Mouse (Mus musculus) liver, adult 2 months (tissue): ENCODE data around the gene Ddx23.

Experiments used
- CTCF ChIP-seq: fragments of 200-500 bp; IDR thresholded peaks from 2 replicates; pipeline ENCODE4 v1.5.1; 2011; ENCODE audit warnings: low read depth, low read length, control low read depth
- POLR2A ChIP-seq: fragments of 200-500 bp; IDR thresholded peaks from 2 replicates; pipeline ENCODE4 v1.6.1; 2011; ENCODE audit warnings: low read length, control low read depth; ENCODE audit not compliant: insufficient read depth; ENCODE audit errors: extremely low read depth

DNA sequence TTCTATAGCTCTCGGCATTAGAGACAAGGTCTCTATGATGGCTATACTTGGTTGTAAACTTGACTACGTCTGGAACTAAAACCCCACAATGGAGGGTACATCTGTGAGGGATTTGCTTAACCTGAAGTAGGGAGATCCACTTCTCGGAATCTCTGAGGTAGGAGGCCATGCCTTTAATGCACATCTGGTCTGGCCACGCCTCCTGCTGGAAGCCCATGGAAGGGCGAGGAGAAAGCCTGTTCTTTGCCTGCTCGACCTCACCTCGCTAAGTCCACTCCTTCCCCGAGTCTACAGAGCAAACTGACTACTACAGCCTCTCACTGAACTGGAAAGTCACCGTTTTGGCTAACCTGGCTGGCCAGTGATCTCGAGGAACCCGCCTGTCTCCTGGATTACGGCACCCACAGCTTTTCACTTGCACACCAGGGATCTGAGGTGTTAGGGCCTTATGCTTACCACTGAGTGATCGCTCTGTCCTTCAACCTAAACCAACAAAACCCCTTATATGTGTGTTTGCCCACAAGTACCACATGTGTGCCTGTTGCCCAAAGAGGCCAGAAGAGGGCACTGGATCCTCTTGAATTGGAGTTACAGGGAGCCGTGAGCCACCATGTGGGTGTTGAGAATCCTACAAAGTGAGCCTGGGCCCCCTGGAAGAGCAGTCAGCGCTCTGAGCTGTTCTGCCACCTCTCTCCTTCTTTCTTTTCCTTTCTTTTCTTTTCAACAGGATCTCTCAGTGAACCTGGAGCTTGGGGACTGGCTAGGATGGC, 5.5 kb downstream of the Ddx23 start:
- 0 out of 2 replicates have a peak, but pooled peaks have one; percentile 11 for TF ChIP-seq CTCF
- no peak for TF ChIP-seq POLR2A
